Mouse (Mus musculus): Measurements from ENCODE around the gene Cckbr. TPM values are rescaled to one million over a fixed set of nuclear protein-coding genes. Genes with fewer than 3 reads are reported as not detected.
"Not testable (repeated sequence)": the region's sequence is repeated elsewhere in the genome, so short reads cannot be mapped to it uniquely, and the experiment has no call there.

Cckbr gene
- polyA plus RNA-seq, 1 experiment from 2014 or later = 8.5 TPM

DNA sequence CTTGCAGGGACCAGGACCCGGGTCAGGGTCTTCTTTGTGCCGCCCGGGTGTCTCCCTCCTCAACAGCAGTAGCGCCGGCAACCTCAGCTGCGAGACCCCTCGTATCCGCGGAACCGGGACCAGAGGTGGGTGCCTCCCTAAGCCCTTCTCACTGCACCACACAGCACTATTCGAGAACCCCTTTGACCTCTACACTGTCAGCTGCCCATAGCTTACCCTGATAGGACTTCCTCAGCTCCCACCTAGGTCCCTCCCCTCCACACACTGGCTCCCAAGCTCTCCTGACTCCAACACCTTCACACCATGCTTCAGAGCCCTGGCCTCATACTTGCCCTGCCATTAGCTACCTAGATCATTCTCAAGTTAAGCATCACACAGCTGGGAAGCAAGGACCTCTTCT, 520 bp downstream of the Cckbr start:
- Histone ChIP-seq H3K9ac (ENCODE audit: low read depth, low read length) (peak overlapping the region; percentile 67), H3K27ac (ENCODE audit: low read length) (no peak overlapping the region), H3K36me3 (ENCODE audit: control insufficient read depth, insufficient read depth, low read length) (no peaks in the 10 kb centered on the region), H3K9me3 (replicated peaks; ENCODE audit: control insufficient read depth, low read length, poor library complexity, severe bottlenecking) (no peaks in the 10 kb centered on the region), H3K4me1 (ENCODE audit: control insufficient read depth, insufficient read depth, low read length) (peaks cover 2% of the 10 kb centered on the region; the same call in 1 of the 2 replicates), H3K27me3 (ENCODE audit: control insufficient read depth, insufficient read depth, low read depth, low read length) (peaks cover 2% of the 10 kb centered on the region; the same call in 1 of the 2 replicates), H3K4me3 (ENCODE audit: low read depth, low read length) (peak overlapping the region; percentile 58), H3K4me2 (ENCODE audit: low read length) (peak overlapping the region; percentile 76)
- WGBS = under 1% methylated on average over 11 of the region's 11 CpGs
- peak; percentile 81 for ATAC-seq

DNA sequence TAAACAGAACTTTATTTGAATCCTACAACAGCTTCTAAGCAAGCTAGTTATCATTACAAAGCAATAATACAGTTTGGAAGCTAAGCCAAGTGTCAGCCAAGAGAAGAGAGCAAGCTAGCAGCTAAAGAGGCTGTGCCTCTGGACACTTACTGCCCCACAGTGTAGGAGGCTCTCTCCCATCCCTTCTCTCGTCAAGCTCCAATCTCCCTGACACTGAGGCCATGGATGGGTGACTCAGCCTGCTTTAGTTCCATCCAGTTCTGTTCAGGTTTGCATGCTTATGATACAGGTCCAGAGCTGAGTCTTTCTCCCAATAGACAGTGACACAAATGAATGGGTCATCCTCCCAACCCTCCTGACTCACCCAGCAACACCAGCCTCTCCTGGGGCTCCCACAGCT, 6.5 kb downstream of the Cckbr start:
- no peak overlapping the region for H3K9ac ChIP-seq (ENCODE audit: low read depth, low read length)
- no peak overlapping the region for H3K27ac ChIP-seq (ENCODE audit: low read length)
- no peaks in the 10 kb centered on the region for H3K4me1 ChIP-seq (ENCODE audit: control insufficient read depth, insufficient read depth, low read length)
- H3K9me3 ChIP-seq (replicated peaks; ENCODE audit: control insufficient read depth, low read length, poor library complexity, severe bottlenecking) = no peaks in the 10 kb centered on the region
- H3K36me3 ChIP-seq (ENCODE audit: control insufficient read depth, insufficient read depth, low read length) = no peaks in the 10 kb centered on the region; the same call in 1 of the 2 replicates
- H3K27me3 ChIP-seq (ENCODE audit: control insufficient read depth, insufficient read depth, low read depth, low read length) = no peaks in the 10 kb centered on the region
- no peak overlapping the region for H3K4me3 ChIP-seq (ENCODE audit: low read depth, low read length)
- WGBS = 81% methylated on average over 1 of the region's 1 CpGs
- no peak for ATAC-seq
- no peak overlapping the region for H3K4me2 ChIP-seq (ENCODE audit: low read length)

DNA sequence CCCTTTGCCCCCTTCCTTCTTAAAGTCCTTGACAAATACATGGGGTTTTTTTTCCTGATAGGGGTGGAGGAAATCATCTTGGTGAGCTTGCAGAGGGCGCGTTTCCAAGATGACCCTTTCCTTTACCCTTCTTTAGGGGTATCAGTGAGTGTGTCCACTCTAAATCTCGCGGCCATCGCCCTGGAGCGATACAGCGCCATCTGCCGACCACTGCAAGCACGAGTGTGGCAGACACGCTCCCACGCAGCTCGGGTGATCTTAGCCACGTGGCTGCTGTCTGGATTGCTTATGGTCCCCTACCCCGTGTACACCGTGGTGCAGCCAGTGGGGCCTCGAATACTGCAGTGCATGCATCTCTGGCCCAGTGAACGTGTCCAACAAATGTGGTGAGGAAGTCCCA, 8.3 kb downstream of the Cckbr start:
- ATAC-seq = no peak
- Histone ChIP-seq H3K36me3 (ENCODE audit: control insufficient read depth, insufficient read depth, low read length) (no peaks in the 10 kb centered on the region; the same call in 1 of the 2 replicates), H3K4me1 (ENCODE audit: control insufficient read depth, insufficient read depth, low read length) (no peaks in the 10 kb centered on the region), H3K27me3 (ENCODE audit: control insufficient read depth, insufficient read depth, low read depth, low read length) (no peaks in the 10 kb centered on the region), H3K9me3 (replicated peaks; ENCODE audit: control insufficient read depth, low read length, poor library complexity, severe bottlenecking) (no peaks in the 10 kb centered on the region), H3K9ac (ENCODE audit: low read depth, low read length) (no peak overlapping the region), H3K4me3 (ENCODE audit: low read depth, low read length) (no peak overlapping the region), H3K27ac (ENCODE audit: low read length) (no peak overlapping the region), H3K4me2 (ENCODE audit: low read length) (no peak overlapping the region)
- WGBS = 88% methylated on average over 17 of the region's 17 CpGs

DNA sequence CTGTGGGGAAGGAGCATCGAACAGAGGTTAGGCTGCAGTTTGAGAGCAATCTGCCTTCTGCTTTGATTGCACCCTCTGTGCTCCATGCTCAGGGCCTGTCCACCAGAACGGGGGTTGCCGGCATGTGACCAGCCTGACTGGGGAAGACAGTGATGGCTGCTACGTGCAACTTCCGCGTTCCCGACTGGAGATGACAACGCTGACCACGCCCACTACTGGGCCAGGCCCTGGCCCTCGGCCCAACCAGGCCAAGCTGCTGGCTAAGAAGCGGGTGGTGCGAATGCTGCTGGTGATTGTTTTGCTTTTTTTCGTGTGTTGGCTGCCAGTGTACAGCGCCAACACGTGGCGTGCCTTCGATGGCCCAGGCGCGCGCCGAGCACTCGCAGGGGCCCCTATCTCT, 9.3 kb downstream of the Cckbr start:
- no peaks in the 10 kb centered on the region for H3K4me1 ChIP-seq (ENCODE audit: control insufficient read depth, insufficient read depth, low read length)
- no peaks in the 10 kb centered on the region for H3K9me3 ChIP-seq (replicated peaks; ENCODE audit: control insufficient read depth, low read length, poor library complexity, severe bottlenecking)
- H3K9ac ChIP-seq (ENCODE audit: low read depth, low read length) = no peak overlapping the region
- H3K27ac ChIP-seq (ENCODE audit: low read length) = no peak overlapping the region
- H3K36me3 ChIP-seq (ENCODE audit: control insufficient read depth, insufficient read depth, low read length) = no peaks in the 10 kb centered on the region; the same call in 1 of the 2 replicates
- no peaks in the 10 kb centered on the region for H3K27me3 ChIP-seq (ENCODE audit: control insufficient read depth, insufficient read depth, low read depth, low read length)
- H3K4me2 ChIP-seq (ENCODE audit: low read length) = no peak overlapping the region
- WGBS = 85% methylated on average over 22 of the region's 22 CpGs
- H3K4me3 ChIP-seq (ENCODE audit: low read depth, low read length) = no peak overlapping the region
- no peak for ATAC-seq

DNA sequence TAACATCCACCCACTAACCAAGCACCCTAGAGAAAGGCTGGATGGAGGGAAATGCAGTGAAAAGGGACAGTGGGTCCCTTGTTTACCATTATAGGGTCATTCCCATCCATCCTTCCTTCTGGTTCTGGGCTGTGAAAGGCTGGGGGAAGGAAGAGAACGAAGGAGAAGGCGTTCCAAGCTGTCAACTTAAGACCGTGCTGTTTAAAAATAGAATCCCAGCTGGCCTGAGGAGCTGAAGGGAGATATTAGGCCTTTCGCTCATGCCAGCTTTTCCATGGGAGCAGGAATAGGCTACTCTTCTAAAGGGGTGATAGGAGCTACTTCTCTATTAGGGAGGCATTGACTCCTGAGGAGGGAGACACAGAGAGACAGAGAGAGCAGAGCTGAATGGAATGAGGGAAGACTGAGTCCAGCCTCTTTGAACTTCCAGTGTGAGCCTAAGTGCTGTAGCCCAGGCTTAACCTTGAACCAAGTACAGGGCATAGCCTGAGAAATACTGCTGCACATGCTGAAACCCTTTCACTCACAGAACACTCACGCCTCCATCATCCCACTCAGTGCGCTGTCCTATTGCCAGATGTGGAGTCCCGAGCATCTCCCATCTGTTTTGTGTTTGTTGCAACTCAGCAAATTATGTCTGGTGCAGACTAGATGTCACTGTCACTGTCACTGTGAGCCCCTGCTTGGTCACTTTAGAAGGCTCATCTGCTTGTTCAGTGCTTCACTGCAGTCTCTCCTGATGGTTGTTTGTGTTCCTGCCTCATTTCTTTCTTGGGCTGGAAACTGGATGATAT, 12.6 kb downstream of the Cckbr start:
- 85% methylated on average over 7 of the region's 7 CpGs for WGBS
- H3K27me3 ChIP-seq (ENCODE audit: control insufficient read depth, insufficient read depth, low read depth, low read length) = no peaks in the 10 kb centered on the region
- no peak overlapping the region for H3K27ac ChIP-seq (ENCODE audit: low read length)
- H3K4me1 ChIP-seq (ENCODE audit: control insufficient read depth, insufficient read depth, low read length) = no peaks in the 10 kb centered on the region
- no peaks in the 10 kb centered on the region; the same call in 1 of the 2 replicates for H3K36me3 ChIP-seq (ENCODE audit: control insufficient read depth, insufficient read depth, low read length)
- no peak overlapping the region for H3K4me3 ChIP-seq (ENCODE audit: low read depth, low read length)
- H3K9ac ChIP-seq (ENCODE audit: low read depth, low read length) = no peak overlapping the region
- H3K4me2 ChIP-seq (ENCODE audit: low read length) = no peak overlapping the region
- H3K9me3 ChIP-seq (replicated peaks; ENCODE audit: control insufficient read depth, low read length, poor library complexity, severe bottlenecking) = no peaks in the 10 kb centered on the region
- ATAC-seq = peak; percentile 45; the same call in 1 of the 2 replicates

DNA sequence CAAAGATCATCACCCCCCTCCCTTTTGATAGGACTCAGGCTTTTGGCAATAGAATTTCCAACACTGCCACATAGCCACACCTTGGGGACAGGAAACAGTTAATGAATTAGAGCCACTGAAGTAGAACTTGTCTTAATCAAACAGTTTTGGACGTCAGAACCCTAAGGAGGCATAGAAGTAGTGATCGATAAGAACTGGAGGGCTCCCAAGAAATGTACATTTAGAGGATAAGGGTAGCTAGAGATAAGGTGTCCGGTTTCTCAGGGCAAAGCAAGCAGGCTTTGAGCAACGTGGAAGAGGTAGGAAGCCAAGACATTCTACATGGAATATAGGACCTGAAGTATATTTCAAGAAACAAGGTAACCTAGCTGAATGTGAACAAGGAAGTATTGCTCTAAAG, 15.9 kb downstream of the Cckbr start:
- no peak for ATAC-seq
- Histone ChIP-seq H3K27me3 (ENCODE audit: control insufficient read depth, insufficient read depth, low read depth, low read length) (no peaks in the 10 kb centered on the region), H3K9ac (ENCODE audit: low read depth, low read length) (no peak overlapping the region), H3K4me3 (ENCODE audit: low read depth, low read length) (no peak overlapping the region), H3K36me3 (ENCODE audit: control insufficient read depth, insufficient read depth, low read length) (no peaks in the 10 kb centered on the region), H3K4me2 (ENCODE audit: low read length) (no peak overlapping the region), H3K27ac (ENCODE audit: low read length) (no peak overlapping the region), H3K9me3 (replicated peaks; ENCODE audit: control insufficient read depth, low read length, poor library complexity, severe bottlenecking) (no peaks in the 10 kb centered on the region), H3K4me1 (ENCODE audit: control insufficient read depth, insufficient read depth, low read length) (no peaks in the 10 kb centered on the region)
- WGBS = 64% methylated on average over 4 of the region's 4 CpGs

DNA sequence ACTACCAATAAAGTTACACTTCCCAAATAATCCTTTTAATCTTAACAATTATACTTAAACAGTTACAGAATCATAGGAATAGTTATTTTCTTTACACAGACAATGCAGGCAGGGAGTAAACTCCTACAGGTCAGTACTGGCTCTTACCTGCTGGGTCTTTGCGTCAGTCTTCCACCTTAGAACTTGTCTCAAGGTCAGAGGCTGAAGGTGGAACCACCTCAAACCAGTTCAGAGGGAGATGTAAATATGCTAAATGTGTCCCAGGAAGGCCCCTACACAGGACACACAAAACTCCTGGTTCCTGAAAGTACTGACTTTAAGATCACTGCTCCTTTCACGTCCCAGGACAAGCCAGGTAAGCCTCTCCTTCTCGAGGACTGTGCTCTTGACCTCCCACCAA, 19.5 kb downstream of the Cckbr start:
- 72% methylated on average over 3 of the region's 3 CpGs for WGBS
- ATAC-seq = no peak
- no peaks in the 10 kb centered on the region for H3K4me1 ChIP-seq (ENCODE audit: control insufficient read depth, insufficient read depth, low read length)
- no peaks in the 10 kb centered on the region for H3K36me3 ChIP-seq (ENCODE audit: control insufficient read depth, insufficient read depth, low read length)
- H3K9ac ChIP-seq (ENCODE audit: low read depth, low read length) = no peak overlapping the region
- no peak overlapping the region for H3K4me2 ChIP-seq (ENCODE audit: low read length)
- H3K27me3 ChIP-seq (ENCODE audit: control insufficient read depth, insufficient read depth, low read depth, low read length) = no peaks in the 10 kb centered on the region
- H3K27ac ChIP-seq (ENCODE audit: low read length) = no peak overlapping the region
- no peak overlapping the region for H3K4me3 ChIP-seq (ENCODE audit: low read depth, low read length)
- H3K9me3 ChIP-seq (replicated peaks; ENCODE audit: control insufficient read depth, low read length, poor library complexity, severe bottlenecking) = no peaks in the 10 kb centered on the region

DNA sequence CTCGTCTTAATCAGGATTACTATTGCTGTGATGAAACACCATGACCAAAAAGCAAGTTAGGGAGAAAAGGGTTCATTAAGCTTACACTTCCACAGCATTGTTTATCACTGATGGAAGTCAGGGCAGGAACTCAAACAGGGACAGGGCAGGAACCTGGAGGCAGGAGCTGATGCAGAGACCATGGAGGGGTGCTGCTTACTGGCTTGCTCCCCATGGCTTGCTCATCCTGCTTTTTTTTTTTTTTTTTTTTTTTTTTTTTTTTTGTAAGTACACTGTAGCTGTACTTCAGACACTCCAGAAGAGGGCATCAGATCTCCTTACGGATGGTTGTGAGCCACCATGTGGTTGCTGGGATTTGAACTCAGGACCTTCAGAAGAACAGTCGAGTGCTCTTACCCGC, 27.8 kb downstream of the Cckbr start:
- not testable (repeated sequence) for H3K9me3 ChIP-seq (replicated peaks; ENCODE audit: control insufficient read depth, low read length, poor library complexity, severe bottlenecking)

DNA sequence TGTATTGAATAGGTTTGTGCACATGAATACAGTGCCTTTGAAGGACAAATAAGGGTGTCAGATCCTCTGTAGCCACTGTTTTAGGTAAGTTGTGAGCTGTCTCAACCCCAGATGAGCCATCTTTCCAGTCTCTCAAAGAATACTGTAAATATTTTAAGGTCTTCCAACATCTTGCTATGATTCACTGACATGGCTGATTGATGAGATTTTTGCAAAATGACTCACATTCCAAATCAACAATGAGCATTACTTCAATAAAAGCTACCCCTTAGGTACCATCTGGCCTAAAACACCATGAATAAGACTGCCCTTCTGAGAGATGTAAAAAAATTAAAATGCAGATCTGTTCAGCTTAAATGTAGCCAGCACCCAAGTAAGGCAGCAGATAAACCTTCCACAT, 33.0 kb downstream of the Cckbr start:
- Histone ChIP-seq H3K9me3 (replicated peaks; ENCODE audit: control insufficient read depth, low read length, poor library complexity, severe bottlenecking) (no peaks in the 10 kb centered on the region), H3K27ac (ENCODE audit: low read length) (no peak overlapping the region), H3K27me3 (ENCODE audit: control insufficient read depth, insufficient read depth, low read depth, low read length) (no peaks in the 10 kb centered on the region), H3K4me2 (ENCODE audit: low read length) (no peak overlapping the region), H3K4me1 (ENCODE audit: control insufficient read depth, insufficient read depth, low read length) (no peaks in the 10 kb centered on the region), H3K9ac (ENCODE audit: low read depth, low read length) (no peak overlapping the region), H3K36me3 (ENCODE audit: control insufficient read depth, insufficient read depth, low read length) (no peaks in the 10 kb centered on the region), H3K4me3 (ENCODE audit: low read depth, low read length) (no peak overlapping the region)
- ATAC-seq = no peak

More for the DNA sequence above, 27.8 kb downstream of the Cckbr start:
- ATAC-seq; H3K4me1 ChIP-seq (ENCODE audit: control insufficient read depth, insufficient read depth, low read length); H3K4me3 ChIP-seq (ENCODE audit: low read depth, low read length); H3K36me3 ChIP-seq (ENCODE audit: control insufficient read depth, insufficient read depth, low read length); H3K4me2 ChIP-seq (ENCODE audit: low read length); H3K9ac ChIP-seq (ENCODE audit: low read depth, low read length); H3K27me3 ChIP-seq (ENCODE audit: control insufficient read depth, insufficient read depth, low read depth, low read length); H3K27ac ChIP-seq (ENCODE audit: low read length): not testable (repeated sequence)
- WGBS = 84% methylated on average over 4 of the region's 4 CpGs

Data from midbrain, embryonic 16.5 days (tissue).